Mouse (Mus musculus): ENCODE results near the gene Wnt7b. TPM values are rescaled to one million over a fixed set of nuclear protein-coding genes. Genes with fewer than 3 reads are reported as not detected.
A peak's percentile ranks its signal among the peaks of the same experiment; 100 is the strongest.

Wnt7b gene
- polyA plus RNA-seq, 1 experiment from 2014 or later, result 0.18 TPM

GRCm38 (mm10) chr15:85537151-85537550 lies 45.1 kb downstream of the Wnt7b start:
- no peak for ATAC-seq (ENCODE audit: insufficient read depth)
- H3K27ac ChIP-seq (replicated peaks), result no peak overlapping the region
- no peak overlapping the region for H3K4me3 ChIP-seq (replicated peaks)
- no peak overlapping the region for H3K9ac ChIP-seq
- no peaks in the 10 kb centered on the region for H3K9me3 ChIP-seq (replicated peaks)
- H3K4me1 ChIP-seq (replicated peaks), result no peaks in the 10 kb centered on the region
- H3K4me2 ChIP-seq, result no peak overlapping the region
- no peaks in the 10 kb centered on the region for H3K36me3 ChIP-seq (replicated peaks)
- 78% methylated on average over 25 of the region's 25 CpGs for WGBS (ENCODE audit: insufficient replicate concordance)
- no peaks in the 10 kb centered on the region for H3K27me3 ChIP-seq

DNA sequence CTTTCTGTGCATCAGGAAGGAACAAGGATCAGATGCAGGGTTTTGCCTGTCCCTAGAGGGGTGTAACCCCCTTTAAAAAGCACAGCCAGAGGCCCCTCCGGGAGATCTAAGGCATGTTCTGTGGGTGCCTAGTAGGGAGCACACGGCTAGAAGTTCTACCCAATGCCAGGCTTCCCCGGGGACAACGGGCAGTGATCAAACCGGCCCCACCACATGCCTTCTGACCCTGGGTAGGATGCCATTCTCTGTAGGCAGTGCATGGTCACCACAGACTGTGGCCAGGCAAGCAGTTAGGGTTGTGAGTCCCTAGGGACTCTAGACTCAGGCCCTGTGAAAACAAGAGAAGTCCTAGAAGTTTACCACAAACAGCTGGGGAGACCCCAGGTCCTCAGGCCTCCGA lies 47.6 kb downstream of the Wnt7b start:
- Histone ChIP-seq H3K27ac (replicated peaks) (no peak overlapping the region), H3K36me3 (replicated peaks) (no peaks in the 10 kb centered on the region), H3K27me3 (no peaks in the 10 kb centered on the region), H3K4me3 (replicated peaks) (no peak overlapping the region), H3K4me2 (no peak overlapping the region), H3K9me3 (replicated peaks) (no peaks in the 10 kb centered on the region), H3K4me1 (replicated peaks) (no peaks in the 10 kb centered on the region), H3K9ac (no peak overlapping the region)
- no peak for ATAC-seq (ENCODE audit: insufficient read depth)
- 68% methylated on average over 6 of the region's 6 CpGs for WGBS (ENCODE audit: insufficient replicate concordance)

- Histone ChIP-seq H3K9ac (no peak overlapping the region), H3K36me3 (replicated peaks) (no peaks in the 10 kb centered on the region), H3K27ac (replicated peaks) (no peak overlapping the region), H3K4me3 (replicated peaks) (no peak overlapping the region), H3K9me3 (replicated peaks) (no peaks in the 10 kb centered on the region), H3K4me2 (no peak overlapping the region), H3K4me1 (replicated peaks) (no peaks in the 10 kb centered on the region), H3K27me3 (no peaks in the 10 kb centered on the region)
- no peak for ATAC-seq (ENCODE audit: insufficient read depth)
- WGBS (ENCODE audit: insufficient replicate concordance), result 70% methylated on average over 8 of the region's 8 CpGs
Measured at GRCm38 (mm10) chr15:85534215-85534614, 48.1 kb downstream of the Wnt7b start.

- H3K4me3 ChIP-seq (replicated peaks), result no peak overlapping the region
- H3K9me3 ChIP-seq (replicated peaks), result no peaks in the 10 kb centered on the region
- H3K36me3 ChIP-seq (replicated peaks), result no peaks in the 10 kb centered on the region
- no peak overlapping the region for H3K4me2 ChIP-seq
- WGBS (ENCODE audit: insufficient replicate concordance), result 54% methylated on average over 3 of the region's 3 CpGs
- H3K4me1 ChIP-seq (replicated peaks), result no peaks in the 10 kb centered on the region
- no peaks in the 10 kb centered on the region for H3K27me3 ChIP-seq
- no peak overlapping the region for H3K27ac ChIP-seq (replicated peaks)
- H3K9ac ChIP-seq, result no peak overlapping the region
- ATAC-seq (ENCODE audit: insufficient read depth), result no peak
Measured at GRCm38 (mm10) chr15:85532063-85532462, 50.2 kb downstream of the Wnt7b start.

DNA sequence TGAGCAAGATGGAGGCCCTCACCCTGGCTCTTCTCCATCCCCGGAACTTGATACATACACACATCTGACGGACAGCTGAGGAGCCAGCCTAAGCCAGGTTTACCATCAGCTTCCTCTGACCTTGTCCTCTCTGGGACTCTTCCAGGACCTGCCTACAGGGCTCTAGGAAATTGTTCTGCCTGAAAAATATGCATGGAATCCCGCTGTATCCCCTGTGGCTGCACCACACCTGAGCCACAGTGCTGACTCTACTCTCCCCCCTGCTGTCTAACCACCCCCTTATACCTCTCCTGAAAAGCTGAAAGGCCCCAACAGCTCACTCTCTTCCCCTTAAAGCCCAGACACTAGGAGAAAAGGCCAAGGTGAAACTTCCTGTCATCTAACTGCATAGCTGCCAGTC lies 52.4 kb downstream of the Wnt7b start:
- Histone ChIP-seq H3K9me3 (replicated peaks) (no peaks in the 10 kb centered on the region), H3K4me2 (no peak overlapping the region), H3K4me1 (replicated peaks) (no peaks in the 10 kb centered on the region), H3K36me3 (replicated peaks) (no peaks in the 10 kb centered on the region), H3K27me3 (peaks cover 6% of the 10 kb centered on the region; the same call in 1 of the 2 replicates), H3K4me3 (replicated peaks) (no peak overlapping the region), H3K9ac (no peak overlapping the region), H3K27ac (replicated peaks) (no peak overlapping the region)
- ATAC-seq (ENCODE audit: insufficient read depth), result no peak
- 50% methylated on average over 3 of the region's 3 CpGs for WGBS (ENCODE audit: insufficient replicate concordance)

GRCm38 (mm10) chr15:85524404-85524950 lies 57.8 kb downstream of the Wnt7b start:
- Histone ChIP-seq H3K36me3 (replicated peaks) (no peaks in the 10 kb centered on the region), H3K4me1 (replicated peaks) (no peaks in the 10 kb centered on the region; the same call in 1 of the 2 replicates), H3K4me3 (replicated peaks) (no peak overlapping the region), H3K9ac (no peak overlapping the region), H3K9me3 (replicated peaks) (no peaks in the 10 kb centered on the region), H3K27ac (replicated peaks) (no peak overlapping the region), H3K27me3 (peaks cover 20% of the 10 kb centered on the region), H3K4me2 (no peak overlapping the region)
- WGBS (ENCODE audit: insufficient replicate concordance), result 43% methylated on average over 12 of the region's 12 CpGs
- ATAC-seq (ENCODE audit: insufficient read depth), result no peak

DNA sequence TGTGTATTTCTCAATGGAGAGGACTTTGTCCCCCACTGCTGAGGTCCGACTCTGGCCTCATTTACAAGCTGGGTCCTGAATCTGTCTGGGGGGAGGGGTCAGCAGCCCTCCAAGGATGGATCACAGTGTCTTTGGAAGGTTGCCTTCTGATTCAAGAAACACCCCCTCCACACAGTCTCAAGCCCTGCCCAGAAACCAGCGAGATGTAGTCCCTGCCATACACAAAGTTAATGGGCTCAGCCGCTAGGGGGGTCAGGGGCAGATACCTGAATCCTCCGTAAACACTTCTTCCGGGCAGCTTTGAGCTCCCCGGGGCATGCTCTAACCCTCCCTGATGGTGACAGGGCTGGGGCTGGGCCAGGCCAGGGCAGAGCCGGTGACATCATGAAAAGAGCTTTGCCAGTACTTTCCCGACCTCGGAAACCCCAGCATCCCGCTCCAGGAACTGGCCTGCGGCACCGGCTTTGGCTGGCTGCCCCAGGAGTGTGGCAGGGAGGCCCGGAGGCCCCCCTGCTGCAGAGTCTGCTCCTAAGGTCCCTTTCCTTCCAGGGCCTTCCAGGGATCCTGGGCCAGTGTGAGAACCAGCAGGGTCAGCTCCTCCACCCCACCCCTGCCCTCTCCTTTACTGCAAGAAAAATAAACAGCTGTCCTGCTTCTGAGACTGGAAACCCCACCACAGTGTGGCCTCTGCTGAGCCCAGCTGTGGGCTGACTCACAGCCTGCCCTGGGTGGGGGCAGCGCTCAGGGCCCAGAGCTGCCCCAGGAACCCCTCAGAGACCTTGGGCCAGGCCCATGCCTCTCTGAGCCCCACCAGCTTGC lies 58.9 kb downstream of the Wnt7b start:
- no peaks in the 10 kb centered on the region for H3K36me3 ChIP-seq (replicated peaks)
- no peak overlapping the region for H3K27ac ChIP-seq (replicated peaks)
- H3K27me3 ChIP-seq, result peaks cover 20% of the 10 kb centered on the region
- H3K4me1 ChIP-seq (replicated peaks), result no peaks in the 10 kb centered on the region; the same call in 1 of the 2 replicates
- H3K9ac ChIP-seq, result no peak overlapping the region
- ATAC-seq (ENCODE audit: insufficient read depth), result no peak
- WGBS (ENCODE audit: insufficient replicate concordance), result 14% methylated on average over 14 of the region's 14 CpGs
- H3K4me3 ChIP-seq (replicated peaks), result no peak overlapping the region
- H3K9me3 ChIP-seq (replicated peaks), result no peaks in the 10 kb centered on the region
- H3K4me2 ChIP-seq, result peak overlapping the region; percentile 18

- Histone ChIP-seq H3K27me3 (peaks cover 12% of the 10 kb centered on the region; the same call in 1 of the 2 replicates), H3K27ac (replicated peaks) (no peak overlapping the region), H3K4me1 (replicated peaks) (no peaks in the 10 kb centered on the region; the same call in 1 of the 2 replicates), H3K9me3 (replicated peaks) (no peaks in the 10 kb centered on the region), H3K4me3 (replicated peaks) (no peak overlapping the region), H3K9ac (no peak overlapping the region), H3K36me3 (replicated peaks) (no peaks in the 10 kb centered on the region), H3K4me2 (no peak overlapping the region)
- WGBS (ENCODE audit: insufficient replicate concordance), result 47% methylated on average over 4 of the region's 4 CpGs
- no peak for ATAC-seq (ENCODE audit: insufficient read depth)
Measured at GRCm38 (mm10) chr15:85519438-85519837, 62.8 kb downstream of the Wnt7b start.

- no peak overlapping the region for H3K9ac ChIP-seq
- H3K4me1 ChIP-seq (replicated peaks), result no peaks in the 10 kb centered on the region
- H3K4me3 ChIP-seq (replicated peaks), result no peak overlapping the region
- no peak overlapping the region for H3K4me2 ChIP-seq
- no peaks in the 10 kb centered on the region for H3K36me3 ChIP-seq (replicated peaks)
- no peaks in the 10 kb centered on the region for H3K9me3 ChIP-seq (replicated peaks)
- no peak overlapping the region for H3K27ac ChIP-seq (replicated peaks)
- H3K27me3 ChIP-seq, result no peaks in the 10 kb centered on the region
- no peak for ATAC-seq (ENCODE audit: insufficient read depth)
- 62% methylated on average over 32 of the region's 32 CpGs for WGBS (ENCODE audit: insufficient replicate concordance)
Measured at GRCm38 (mm10) chr15:85507370-85508014, 74.8 kb downstream of the Wnt7b start.

- ATAC-seq (ENCODE audit: insufficient read depth), result no peak
- H3K4me2 ChIP-seq, result no peak overlapping the region
- H3K4me3 ChIP-seq (replicated peaks), result no peak overlapping the region
- H3K9ac ChIP-seq, result no peak overlapping the region
- 6% methylated on average over 1 of the region's 1 CpGs for WGBS (ENCODE audit: insufficient replicate concordance)
- H3K27me3 ChIP-seq, result no peaks in the 10 kb centered on the region
- H3K36me3 ChIP-seq (replicated peaks), result no peaks in the 10 kb centered on the region
- H3K9me3 ChIP-seq (replicated peaks), result no peaks in the 10 kb centered on the region
- H3K27ac ChIP-seq (replicated peaks), result no peak overlapping the region
- H3K4me1 ChIP-seq (replicated peaks), result no peaks in the 10 kb centered on the region
Measured at GRCm38 (mm10) chr15:85506680-85507079, 75.6 kb downstream of the Wnt7b start.

DNA sequence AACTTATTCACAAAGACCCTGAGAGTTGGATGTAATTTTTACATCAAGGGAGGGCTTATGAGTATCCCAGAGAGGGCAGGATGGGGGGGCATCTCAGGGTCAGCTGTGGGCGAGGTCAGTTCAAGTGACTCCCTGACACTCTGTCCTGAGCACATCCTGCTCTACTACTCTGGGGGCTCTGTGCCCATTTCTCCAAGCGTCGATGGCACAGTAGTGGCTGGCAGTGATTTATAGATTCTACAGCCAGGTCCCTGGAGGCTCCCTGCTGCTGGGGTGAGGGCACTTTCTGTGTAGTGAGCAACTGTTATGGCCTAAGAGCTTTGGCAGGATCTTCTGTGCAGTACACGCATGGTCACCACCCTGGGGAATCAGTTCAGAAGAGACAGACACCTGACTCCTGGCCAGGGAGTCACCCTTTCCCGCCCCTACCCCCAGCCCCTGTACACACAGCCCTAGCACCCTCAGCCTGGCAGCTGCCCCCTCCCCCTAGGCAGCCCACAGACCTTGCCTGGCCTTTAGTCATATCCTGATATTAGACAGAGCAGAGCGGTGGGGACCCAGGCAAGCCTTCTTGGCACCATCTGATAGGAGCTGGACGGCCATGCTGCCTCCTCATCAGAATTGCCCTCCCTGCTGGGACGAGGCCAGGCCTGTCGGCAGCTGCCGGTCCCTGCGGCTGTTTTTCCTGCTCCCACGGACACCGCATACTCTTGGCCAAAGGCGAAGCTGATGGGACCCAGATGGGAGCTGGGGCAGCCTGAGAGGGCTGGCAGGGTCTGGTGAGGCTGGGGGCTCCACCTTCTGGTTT lies 77.0 kb downstream of the Wnt7b start:
- Histone ChIP-seq H3K4me2 (no peak overlapping the region), H3K27ac (replicated peaks) (no peak overlapping the region), H3K9me3 (replicated peaks) (no peaks in the 10 kb centered on the region), H3K4me3 (replicated peaks) (no peak overlapping the region), H3K27me3 (no peaks in the 10 kb centered on the region), H3K36me3 (replicated peaks) (no peaks in the 10 kb centered on the region), H3K9ac (no peak overlapping the region), H3K4me1 (replicated peaks) (no peaks in the 10 kb centered on the region)
- WGBS (ENCODE audit: insufficient replicate concordance), result 58% methylated on average over 14 of the region's 14 CpGs
- no peak for ATAC-seq (ENCODE audit: insufficient read depth)
